Comparison of ENCODE assay signal across 8 mouse cellular contexts in the genomic region with DNA sequence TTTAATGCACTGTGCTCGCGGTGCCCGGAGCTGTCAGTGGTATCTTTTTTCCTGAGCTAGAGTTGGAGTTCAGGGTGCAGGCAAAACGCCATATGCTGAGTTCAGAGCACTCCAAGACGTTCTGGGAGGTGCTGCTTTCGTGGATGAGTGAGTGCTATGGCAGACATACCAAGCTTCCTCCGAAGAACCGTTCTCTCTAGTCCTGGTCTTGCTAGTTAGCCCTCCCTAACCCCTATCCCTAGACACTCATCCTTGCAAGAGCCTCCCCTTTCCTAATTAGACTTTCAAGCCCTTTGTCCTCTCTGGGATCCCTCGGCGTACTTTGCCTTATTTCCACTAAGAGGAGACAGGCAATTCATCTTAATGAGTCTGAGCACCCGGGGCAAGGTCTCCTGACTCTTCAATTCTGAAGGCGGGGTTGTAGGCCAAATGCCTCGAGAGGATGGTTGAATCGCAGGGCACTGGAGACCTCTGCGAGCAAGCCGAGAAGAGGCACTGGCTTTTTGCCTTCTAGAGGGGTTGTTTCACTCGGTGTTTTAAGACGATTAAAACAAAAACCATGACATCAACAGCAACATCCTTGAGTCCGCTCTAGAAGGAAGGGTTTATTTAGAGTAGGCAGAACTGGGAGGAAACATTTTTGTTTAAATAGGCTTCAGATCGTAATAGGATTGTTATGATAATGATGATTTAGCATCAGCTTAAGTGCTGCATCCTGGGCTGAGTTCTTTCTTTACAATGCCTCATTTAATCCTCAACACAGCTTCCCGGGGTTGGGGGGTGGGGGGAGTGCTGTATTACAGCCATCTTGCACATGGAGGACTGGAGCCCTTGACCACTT.
DNase-seq lines count a peak whose midpoint lies in the region; ATAC-seq and TF ChIP-seq lines count a peak whose summit lies in the region.

No protein-coding gene starts in this region.

- peak overlapping the region; percentile 56 for H3K27ac ChIP-seq in heart, embryonic 10.5 days
- peak overlapping the region; percentile 60 for H3K27ac ChIP-seq in hindbrain, embryonic 13.5 days
- H3K27ac ChIP-seq in limb, embryonic 15.5 days = no peak overlapping the region

- 6% methylated on average over 21 of the region's 21 CpGs for WGBS in heart, embryonic 10.5 days
- 3% methylated on average over 21 of the region's 21 CpGs for WGBS in hindbrain, embryonic 13.5 days
- WGBS in limb, embryonic 15.5 days = 15% methylated on average over 21 of the region's 21 CpGs

- H3K4me1 ChIP-seq in heart, embryonic 10.5 days = peaks cover 38% of the 10 kb centered on the region
- peaks cover 42% of the 10 kb centered on the region for H3K4me1 ChIP-seq in hindbrain, embryonic 13.5 days (replicated peaks)
- H3K4me1 ChIP-seq in limb, embryonic 15.5 days = peaks cover 26% of the 10 kb centered on the region

- peak; percentile 43 for ATAC-seq in hindbrain, embryonic 13.5 days (ENCODE audit: low FRiP score)
- ATAC-seq in limb, embryonic 15.5 days (ENCODE audit: insufficient number of reproducible peaks, low FRiP score, low TSS enrichment, low read depth) = no peak

- H3K27me3 ChIP-seq in heart, embryonic 10.5 days (ENCODE audit: insufficient read depth, poor library complexity, severe bottlenecking) = peaks cover 9% of the 10 kb centered on the region
- 0 out of 2 replicates have a peak, but pooled peaks cover 3% of the 10 kb centered on the region for H3K27me3 ChIP-seq in hindbrain, embryonic 13.5 days
- no peaks in the 10 kb centered on the region for H3K27me3 ChIP-seq in limb, embryonic 15.5 days

- no peak for TF ChIP-seq CTCF in brain, embryonic 14.5 days (IDR thresholded peaks at IDR 0.05; ENCODE audit: borderline replicate concordance, extremely low read depth, insufficient read depth, insufficient read length)

- DNase-seq in heart, embryonic 10.5 days (ENCODE audit: low spot score) = no peak
- no peak for DNase-seq in heart, postnatal 36 days
- DNase-seq in brain, embryonic 14.5 days (ENCODE audit: low read depth) = peak; percentile 70
- no peak for DNase-seq in spleen, adult 12 weeks (ENCODE audit: low spot score)
- DNase-seq in urinary bladder, postnatal 25 days (ENCODE audit: low spot score) = no peak
- DNase-seq in layer of hippocampus, adult 9-10 months (ENCODE audit: low spot score) = no peak

- TF ChIP-seq POLR2A in brain, embryonic 14.5 days (IDR thresholded peaks at IDR 0.05; ENCODE audit: borderline replicate concordance, extremely low read depth, insufficient read depth, insufficient read length, poor library complexity, severe bottlenecking) = no peak

- intact Hi-C loops in heart, postnatal 36 days (cut with DNase I) = loop anchor here (5.0 kb wide), 1 partner anchor 225 kb away; no protein-coding TSS in a partner anchor

- peak overlapping the region; percentile 45 for H3K4me2 ChIP-seq in hindbrain, embryonic 13.5 days
- peak overlapping the region; percentile 24 for H3K4me2 ChIP-seq in limb, embryonic 15.5 days

- H3K9me3 ChIP-seq in heart, embryonic 10.5 days = no peaks in the 10 kb centered on the region
- H3K9me3 ChIP-seq in hindbrain, embryonic 13.5 days = no peaks in the 10 kb centered on the region
- no peaks in the 10 kb centered on the region for H3K9me3 ChIP-seq in limb, embryonic 15.5 days

- peak overlapping the region; percentile 36 for H3K4me3 ChIP-seq in heart, embryonic 10.5 days
- no peak overlapping the region for H3K4me3 ChIP-seq in hindbrain, embryonic 13.5 days
- H3K4me3 ChIP-seq in limb, embryonic 15.5 days = no peak overlapping the region

- H3K36me3 ChIP-seq in heart, embryonic 10.5 days = no peaks in the 10 kb centered on the region
- H3K36me3 ChIP-seq in hindbrain, embryonic 13.5 days = no peaks in the 10 kb centered on the region
- no peaks in the 10 kb centered on the region for H3K36me3 ChIP-seq in limb, embryonic 15.5 days

- peak overlapping the region; percentile 19; the same call in 1 of the 2 replicates for H3K9ac ChIP-seq in hindbrain, embryonic 13.5 days
- no peak overlapping the region for H3K9ac ChIP-seq in limb, embryonic 15.5 days
